Mouse (Mus musculus): ENCODE measurements around the gene Ncan. TPM values are rescaled to one million over a fixed set of nuclear protein-coding genes. Genes with fewer than 3 reads are reported as not detected.

Gene Ncan
- polyA plus RNA-seq, 1 experiment from 2014 or later: 0.05 TPM

GRCm38 (mm10) chr8:70128435-70128834 is 7.8 kb upstream of the Ncan start:
- Histone ChIP-seq H3K4me2 (no peak overlapping the region), H3K36me3 (ENCODE audit: insufficient read depth) (peaks cover 13% of the 10 kb centered on the region), H3K4me3 (ENCODE audit: low read depth, low read length) (no peak overlapping the region), H3K9ac (no peak overlapping the region), H3K9me3 (ENCODE audit: low read depth, low read length) (no peaks in the 10 kb centered on the region), H3K27ac (ENCODE audit: low read depth) (no peak overlapping the region), H3K4me1 (ENCODE audit: insufficient read depth) (0 out of 2 replicates have a peak, but pooled peaks cover 4% of the 10 kb centered on the region), H3K27me3 (ENCODE audit: insufficient read depth, low read length) (no peaks in the 10 kb centered on the region)
- TF ChIP-seq CTCF (IDR thresholded peaks at IDR 0.05; ENCODE audit: low read depth): no peak
- 62% methylated on average over 3 of the region's 3 CpGs for WGBS
- DNase-seq (peak; percentile 31), ATAC-seq (ENCODE audit: insufficient read depth) (no peak)

GRCm38 (mm10) chr8:70124992-70125391 is 4.3 kb upstream of the Ncan start:
- 60% methylated on average over 8 of the region's 8 CpGs for WGBS
- H3K4me2 ChIP-seq: no peak overlapping the region
- H3K9ac ChIP-seq: no peak overlapping the region
- ATAC-seq (ENCODE audit: insufficient read depth): no peak
- peaks cover 9% of the 10 kb centered on the region for H3K27me3 ChIP-seq (ENCODE audit: insufficient read depth, low read length)
- 0 out of 2 replicates have a peak, but pooled peaks cover 4% of the 10 kb centered on the region for H3K4me1 ChIP-seq (ENCODE audit: insufficient read depth)
- no peak for TF ChIP-seq CTCF (IDR thresholded peaks at IDR 0.05; ENCODE audit: low read depth)
- DNase-seq: no peak
- H3K36me3 ChIP-seq (ENCODE audit: insufficient read depth): no peaks in the 10 kb centered on the region
- H3K9me3 ChIP-seq (ENCODE audit: low read depth, low read length): no peaks in the 10 kb centered on the region
- no peak overlapping the region for H3K27ac ChIP-seq (ENCODE audit: low read depth)
- no peak overlapping the region for H3K4me3 ChIP-seq (ENCODE audit: low read depth, low read length)

- ATAC-seq (ENCODE audit: insufficient read depth): no peak
- 58% methylated on average over 2 of the region's 2 CpGs for WGBS
- peaks cover 29% of the 10 kb centered on the region for H3K27me3 ChIP-seq (ENCODE audit: insufficient read depth, low read length)
These were observed 2.2 kb upstream of the Ncan start for GRCm38 (mm10) chr8:70122863-70123262.

GRCm38 (mm10) chr8:70118726-70119700 is 1.7 kb downstream of the Ncan start:
- H3K27ac ChIP-seq (ENCODE audit: low read depth): no peak overlapping the region
- ATAC-seq (ENCODE audit: insufficient read depth) (no peak), DNase-seq (no peak)
- H3K27me3 ChIP-seq (ENCODE audit: insufficient read depth, low read length): peaks cover 44% of the 10 kb centered on the region
- no peaks in the 10 kb centered on the region for H3K4me1 ChIP-seq (ENCODE audit: insufficient read depth)
- no peak overlapping the region for H3K9ac ChIP-seq
- H3K4me2 ChIP-seq: no peak overlapping the region
- no peaks in the 10 kb centered on the region for H3K36me3 ChIP-seq (ENCODE audit: insufficient read depth)
- no peak for TF ChIP-seq CTCF (IDR thresholded peaks at IDR 0.05; ENCODE audit: low read depth)
- 13% methylated on average over 17 of the region's 17 CpGs for WGBS
- no peak overlapping the region for H3K4me3 ChIP-seq (ENCODE audit: low read depth, low read length)
- H3K9me3 ChIP-seq (ENCODE audit: low read depth, low read length): no peaks in the 10 kb centered on the region

More at GRCm38 (mm10) chr8:70122863-70123262, 2.2 kb upstream of the Ncan start:
- Histone ChIP-seq H3K9me3 (ENCODE audit: low read depth, low read length) (no peaks in the 10 kb centered on the region), H3K4me2 (no peak overlapping the region), H3K9ac (no peak overlapping the region), H3K27ac (ENCODE audit: low read depth) (no peak overlapping the region), H3K4me3 (ENCODE audit: low read depth, low read length) (no peak overlapping the region), H3K4me1 (ENCODE audit: insufficient read depth) (no peaks in the 10 kb centered on the region), H3K36me3 (ENCODE audit: insufficient read depth) (no peaks in the 10 kb centered on the region)
- peak; percentile 47 for TF ChIP-seq CTCF (IDR thresholded peaks at IDR 0.05; ENCODE audit: low read depth)
- DNase-seq: no peak

GRCm38 (mm10) chr8:70117611-70118010 is 3.1 kb downstream of the Ncan start:
- Histone ChIP-seq H3K27ac (ENCODE audit: low read depth) (no peak overlapping the region), H3K9me3 (ENCODE audit: low read depth, low read length) (no peaks in the 10 kb centered on the region), H3K4me2 (no peak overlapping the region), H3K4me3 (ENCODE audit: low read depth, low read length) (no peak overlapping the region), H3K36me3 (ENCODE audit: insufficient read depth) (no peaks in the 10 kb centered on the region), H3K9ac (no peak overlapping the region), H3K4me1 (ENCODE audit: insufficient read depth) (no peaks in the 10 kb centered on the region), H3K27me3 (ENCODE audit: insufficient read depth, low read length) (peaks cover 57% of the 10 kb centered on the region)
- no peak for ATAC-seq (ENCODE audit: insufficient read depth)
- WGBS: 7% methylated on average over 9 of the region's 9 CpGs
- TF ChIP-seq CTCF (IDR thresholded peaks at IDR 0.05; ENCODE audit: low read depth): no peak
- DNase-seq: peak; percentile 83

GRCm38 (mm10) chr8:70114892-70115291 is 5.8 kb downstream of the Ncan start:
- Histone ChIP-seq H3K4me1 (ENCODE audit: insufficient read depth) (no peaks in the 10 kb centered on the region), H3K27me3 (ENCODE audit: insufficient read depth, low read length) (peaks cover 74% of the 10 kb centered on the region), H3K36me3 (ENCODE audit: insufficient read depth) (no peaks in the 10 kb centered on the region), H3K9me3 (ENCODE audit: low read depth, low read length) (no peaks in the 10 kb centered on the region), H3K27ac (ENCODE audit: low read depth) (no peak overlapping the region), H3K4me3 (ENCODE audit: low read depth, low read length) (no peak overlapping the region), H3K9ac (no peak overlapping the region), H3K4me2 (no peak overlapping the region)
- 62% methylated on average over 13 of the region's 13 CpGs for WGBS
- DNase-seq (no peak), ATAC-seq (ENCODE audit: insufficient read depth) (no peak)
- TF ChIP-seq CTCF (IDR thresholded peaks at IDR 0.05; ENCODE audit: low read depth): no peak

- H3K27me3 ChIP-seq (ENCODE audit: insufficient read depth, low read length): peaks cover 72% of the 10 kb centered on the region
- no peak overlapping the region for H3K4me2 ChIP-seq
- no peaks in the 10 kb centered on the region for H3K4me1 ChIP-seq (ENCODE audit: insufficient read depth)
- H3K27ac ChIP-seq (ENCODE audit: low read depth): no peak overlapping the region
- ATAC-seq (ENCODE audit: insufficient read depth): no peak
- 20% methylated on average over 6 of the region's 6 CpGs for WGBS
- DNase-seq: no peak
- no peaks in the 10 kb centered on the region for H3K36me3 ChIP-seq (ENCODE audit: insufficient read depth)
- no peak for TF ChIP-seq CTCF (IDR thresholded peaks at IDR 0.05; ENCODE audit: low read depth)
- H3K4me3 ChIP-seq (ENCODE audit: low read depth, low read length): no peak overlapping the region
- no peaks in the 10 kb centered on the region for H3K9me3 ChIP-seq (ENCODE audit: low read depth, low read length)
- no peak overlapping the region for H3K9ac ChIP-seq
These were observed 6.2 kb downstream of the Ncan start for GRCm38 (mm10) chr8:70114488-70114887.

Data from lung, embryonic 14.5 days (tissue).